Mouse (Mus musculus) ES-E14 (cell line): ENCODE measurements around the gene Kif22. TPM values are rescaled to one million over a fixed set of nuclear protein-coding genes. Genes with fewer than 3 reads are reported as not detected.

Source experiments
- DNase-seq: peaks from one replicate; pipeline ENCODE4 v3.0.0-alpha.2; 2013; ENCODE audit warnings: low read depth, low spot score
- H3K27ac ChIP-seq: 2 replicates; pipeline ENCODE4 v1.5.1; 2012; ENCODE audit warnings: low read depth, mild to moderate bottlenecking, low read length, moderate library complexity, mixed read lengths; ENCODE audit not compliant: poor library complexity, insufficient read depth, severe bottlenecking
- H3K36me3 ChIP-seq: 2 replicates; pipeline ENCODE4 v1.6.1; 2012; ENCODE audit warnings: mild to moderate bottlenecking, low read length, moderate library complexity, mixed read lengths; ENCODE audit not compliant: control insufficient read depth, poor library complexity, insufficient read depth, severe bottlenecking
- H3K4me1 ChIP-seq, 2 experiments: fragments of 150-350 bp in 1 of 2; sonication (generic) in 1 of 2; 2 replicates each; pipeline ENCODE4 v1.6.1; 2012; ENCODE audit warnings: low read length in 2 of 2, mild to moderate bottlenecking in 1 of 2, mixed read lengths in 1 of 2; ENCODE audit not compliant: control insufficient read depth in 2 of 2, insufficient read depth in 2 of 2, poor library complexity in 1 of 2
- H3K4me3 ChIP-seq, 2 experiments: fragments of 150-350 bp in 1 of 2; sonication (generic) in 1 of 2; 2 replicates each; pipeline ENCODE4 v1.5.1; 2012; ENCODE audit warnings: low read length in 2 of 2, low read depth in 1 of 2, mild to moderate bottlenecking in 1 of 2, mixed read lengths in 1 of 2; ENCODE audit not compliant: insufficient read depth in 1 of 2, poor library complexity in 1 of 2, severe bottlenecking in 1 of 2
- H3K9ac ChIP-seq: 2 replicates; pipeline ENCODE4 v1.6.1; 2012; ENCODE audit warnings: low read depth, mild to moderate bottlenecking, low read length, mixed read lengths; ENCODE audit not compliant: poor library complexity, insufficient read depth, severe bottlenecking
- H3K9me3 ChIP-seq: fragments of 150-350 bp; sonication (generic); 2 replicates; pipeline ENCODE4 v1.6.1; 2012; ENCODE audit warnings: low read depth, mild to moderate bottlenecking, low read length; ENCODE audit not compliant: control insufficient read depth, insufficient read depth
- CHD2 ChIP-seq: IDR thresholded peaks from 2 replicates; pipeline ENCODE4 v1.6.1; 2014; ENCODE audit warnings: mild to moderate bottlenecking, low read depth, low read length, inconsistent platforms
- HCFC1 ChIP-seq: IDR thresholded peaks from 2 replicates; pipeline ENCODE4 v1.6.1; 2012; ENCODE audit warnings: low read length, inconsistent platforms, borderline replicate concordance; ENCODE audit not compliant: insufficient read depth
- MAFK ChIP-seq: IDR thresholded peaks from 2 replicates; pipeline ENCODE4 v1.6.1; 2014; ENCODE audit warnings: mild to moderate bottlenecking, low read depth, low read length, inconsistent platforms; ENCODE audit not compliant: insufficient read depth
- ZC3H11A ChIP-seq: IDR thresholded peaks from 2 replicates; pipeline ENCODE4 v1.6.1; 2012; ENCODE audit warnings: low read depth, mild to moderate bottlenecking, inconsistent platforms, low read length, borderline replicate concordance
- ZNF384 ChIP-seq: IDR thresholded peaks from 2 replicates; pipeline ENCODE4 v1.6.1; 2012; ENCODE audit warnings: low read depth, low read length, inconsistent platforms
- in situ Hi-C, 2 experiments: fragments of 600-800 bp; cut with MboI; formaldehyde crosslinking; loops; one replicate each; pipeline ENCODE4 v1.15.1; 2025; ENCODE audit warnings: low sequenced_read_pairs in 2 of 2, inconsistent platforms in 1 of 2; ENCODE audit not compliant: unreplicated experiment in 2 of 2
- total RNA-seq: library from RNA; depleted of rRNA; stranded (reverse); fragments of 300-350 nt; gene quantifications from 2 replicates; pipeline ENCODE4 v1.2.3, GENCODE M21; 2012; rRNA removed

Kif22 gene
- total RNA-seq, 1 experiment = 97.4 TPM

DNA sequence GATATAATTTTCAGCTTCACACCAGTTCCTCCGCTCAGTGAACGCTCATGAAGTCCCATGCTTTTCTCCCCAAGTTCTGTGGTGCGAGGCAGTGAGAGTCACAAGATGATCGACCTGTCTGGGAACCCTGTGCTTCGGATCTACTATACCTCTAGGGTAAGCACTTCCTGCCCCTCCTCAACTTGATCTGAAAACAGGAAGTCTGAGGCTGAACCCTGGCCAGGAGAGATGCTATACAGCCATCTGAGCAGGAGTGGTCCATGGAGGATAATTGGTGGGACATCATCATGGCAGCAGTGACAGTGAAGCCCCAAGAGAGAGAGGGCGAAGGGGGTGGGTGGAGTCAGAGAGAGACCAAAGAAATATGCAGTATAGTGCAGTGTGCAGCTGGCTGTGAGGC is 63.4 kb downstream of the Kif22 start:
- no peak overlapping the region for H3K4me3 ChIP-seq
- H3K9me3 ChIP-seq = no peaks in the 10 kb centered on the region
- in situ Hi-C loops = no loop called here
- H3K36me3 ChIP-seq = peaks cover 23% of the 10 kb centered on the region
- no peak overlapping the region; the same call in 1 of the 2 replicates for H3K9ac ChIP-seq
- DNase-seq = no peak
- H3K4me1 ChIP-seq = peaks cover 0 to 8% of the 10 kb centered on the region in 2 experiments; a peak in 2 of 4 replicates
- no peak overlapping the region for H3K27ac ChIP-seq
- TF ChIP-seq MAFK = no peak
- no peak for TF ChIP-seq HCFC1
- TF ChIP-seq CHD2 = no peak
- TF ChIP-seq ZC3H11A = no peak
- TF ChIP-seq ZNF384 = no peak

Other genes starting within 250 kb of the Kif22 start
- gene Ppp4c, start 250.0 kb downstream of the Kif22 start, total RNA-seq = 260 and 291 TPM in 2 replicates
- gene Fam57b, start 244.8 kb downstream of the Kif22 start, total RNA-seq = 1.9 and 2.5 TPM in 2 replicates
- gene 4930451I11Rik, start 210.8 kb downstream of the Kif22 start, total RNA-seq = not detected in 2 replicates
- 5.5 and 7.7 TPM in 2 replicates for gene Doc2a, start 195.1 kb downstream of the Kif22 start, total RNA-seq
- gene Hirip3, start 180.5 kb downstream of the Kif22 start, total RNA-seq = 99.7 and 111 TPM in 2 replicates
- 68.7 and 78.7 TPM in 2 replicates for gene Ino80e, start 180.1 kb downstream of the Kif22 start, total RNA-seq
- 42.3 and 57.2 TPM in 2 replicates for gene Taok2, start 157.8 kb downstream of the Kif22 start, total RNA-seq
- gene Tmem219, start 119.6 kb downstream of the Kif22 start, total RNA-seq = 14.7 and 25.6 TPM in 2 replicates
- 13.2 and 16.2 TPM in 2 replicates for gene Kctd13, start 113.6 kb downstream of the Kif22 start, total RNA-seq
- 1.0 and 2.0 TPM in 2 replicates for gene Asphd1, start 92.9 kb downstream of the Kif22 start, total RNA-seq
- 0.80 and 2.0 TPM in 2 replicates for gene Sez6l2, start 91.9 kb downstream of the Kif22 start, total RNA-seq
- 106 and 122 TPM in 2 replicates for gene Cdipt, start 66.6 kb downstream of the Kif22 start, total RNA-seq
- 0.18 and 0.32 TPM in 2 replicates for gene Cdiptos, start 66.4 kb downstream of the Kif22 start, total RNA-seq
- 49.2 and 56.0 TPM in 2 replicates for gene Mvp, start 27.9 kb downstream of the Kif22 start, total RNA-seq
- 0.63 and 1.3 TPM in 2 replicates for gene Pagr1b, start 26.0 kb downstream of the Kif22 start, total RNA-seq
- gene Pagr1a, start 25.1 kb downstream of the Kif22 start, total RNA-seq = 12.1 and 32.3 TPM in 2 replicates
- gene Gm42742, start 21.4 kb downstream of the Kif22 start, total RNA-seq = 23.4 and 38.4 TPM in 2 replicates
- gene Prrt2, start 21.3 kb downstream of the Kif22 start, total RNA-seq = 0.36 and 0.85 TPM in 2 replicates
- gene Maz, start 15.4 kb downstream of the Kif22 start, total RNA-seq = 134 and 164 TPM in 2 replicates
- gene Zg16, start 44.9 kb upstream of the Kif22 start, total RNA-seq = not detected in 2 replicates
- gene AI467606, start 48.9 kb upstream of the Kif22 start, total RNA-seq = 13.5 and 31.2 TPM in 2 replicates
- 5.6 and 7.1 TPM in 2 replicates for gene Qprt, start 79.8 kb upstream of the Kif22 start, total RNA-seq
- 30.2 and 67.4 TPM in 2 replicates for gene Spn, start 95.4 kb upstream of the Kif22 start, total RNA-seq
- 113 and 133 TPM in 2 replicates for gene Cd2bp2, start 153.6 kb upstream of the Kif22 start, total RNA-seq
- 63.3 and 67.0 TPM in 2 replicates for gene Tbc1d10b, start 166.0 kb upstream of the Kif22 start, total RNA-seq
- gene Mylpf, start 166.4 kb upstream of the Kif22 start, total RNA-seq = 322 and 498 TPM in 2 replicates
- 55.2 and 64.7 TPM in 2 replicates for gene Zfp553, start 190.6 kb upstream of the Kif22 start, total RNA-seq
- 85.8 and 128 TPM in 2 replicates for gene Sept1, start 190.7 kb upstream of the Kif22 start, total RNA-seq
- 18.7 and 21.6 TPM in 2 replicates for gene Zfp771, start 201.8 kb upstream of the Kif22 start, total RNA-seq
- 391 and 461 TPM in 2 replicates for gene Dctpp1, start 218.2 kb upstream of the Kif22 start, total RNA-seq
- 104 and 113 TPM in 2 replicates for gene Sephs2, start 231.6 kb upstream of the Kif22 start, total RNA-seq